Mouse (Mus musculus) thymus, adult 2 months (tissue): ENCODE results near the gene Stam.

ENCODE experiments used
- CTCF ChIP-seq: fragments of 200-500 bp; IDR thresholded peaks from 2 replicates; pipeline ENCODE4 v1.5.1; 2012; ENCODE audit warnings: mild to moderate bottlenecking, control low read depth, low read length, moderate library complexity, borderline replicate concordance; ENCODE audit not compliant: control insufficient read depth, poor library complexity, insufficient read depth; ENCODE audit errors: extremely low read depth
- POLR2A ChIP-seq: fragments of 200-500 bp; IDR thresholded peaks from 2 replicates; pipeline ENCODE4 v1.6.1; 2012; ENCODE audit warnings: mild to moderate bottlenecking, low read length, control low read depth, moderate library complexity; ENCODE audit not compliant: control insufficient read depth, poor library complexity, insufficient read depth; ENCODE audit errors: extremely low read depth

- TF ChIP-seq CTCF (no peak), POLR2A (no peak)
These were observed 76.9 kb downstream of the Stam start for GRCm38 (mm10) chr2:14150829-14151228.
